Mouse (Mus musculus): ENCODE results near the gene Pde8b. TPM values are rescaled to one million over a fixed set of nuclear protein-coding genes. Genes with fewer than 3 reads are reported as not detected.
"Not testable (repeated sequence)": the region's sequence is repeated elsewhere in the genome, so short reads cannot be mapped to it uniquely, and the experiment has no call there.

Pde8b gene
- polyA plus RNA-seq, 1 experiment = 24.2 TPM

- WGBS = 65% methylated on average over 5 of the region's 5 CpGs
- Histone ChIP-seq H3K27ac (ENCODE audit: insufficient read depth, low read length) (no peak overlapping the region), H3K4me3 (replicated peaks; ENCODE audit: insufficient read depth, low read depth, low read length) (no peak overlapping the region), H3K4me1 (ENCODE audit: control insufficient read depth, insufficient read depth, low read length) (no peaks in the 10 kb centered on the region), H3K27me3 (ENCODE audit: control insufficient read depth, insufficient read depth, low read length) (no peaks in the 10 kb centered on the region)
- TF ChIP-seq CTCF (IDR thresholded peaks at IDR 0.05; ENCODE audit: borderline replicate concordance, insufficient read depth, low read depth, low read length) (no peak), POLR2A (IDR thresholded peaks at IDR 0.05; ENCODE audit: borderline replicate concordance, insufficient read depth, low read length) (no peak)
- DNase-seq = no peak
These were observed 37.8 kb downstream of the Pde8b start for GRCm38 (mm10) chr13:95212320-95212719.

GRCm38 (mm10) chr13:95207301-95207700 lies 42.8 kb downstream of the Pde8b start:
- not testable (repeated sequence) for H3K27me3 ChIP-seq (ENCODE audit: control insufficient read depth, insufficient read depth, low read length); H3K4me1 ChIP-seq (ENCODE audit: control insufficient read depth, insufficient read depth, low read length); DNase-seq; H3K4me3 ChIP-seq (replicated peaks; ENCODE audit: insufficient read depth, low read depth, low read length); H3K27ac ChIP-seq (ENCODE audit: insufficient read depth, low read length)
- 23% methylated on average over 7 of the region's 7 CpGs for WGBS

- TF ChIP-seq POLR2A (IDR thresholded peaks at IDR 0.05; ENCODE audit: borderline replicate concordance, insufficient read depth, low read length) = no peak
- no peak for TF ChIP-seq CTCF (IDR thresholded peaks at IDR 0.05; ENCODE audit: borderline replicate concordance, insufficient read depth, low read depth, low read length)
- Histone ChIP-seq H3K4me1 (ENCODE audit: control insufficient read depth, insufficient read depth, low read length) (no peaks in the 10 kb centered on the region), H3K27me3 (ENCODE audit: control insufficient read depth, insufficient read depth, low read length) (no peaks in the 10 kb centered on the region), H3K4me3 (replicated peaks; ENCODE audit: insufficient read depth, low read depth, low read length) (no peak overlapping the region), H3K27ac (ENCODE audit: insufficient read depth, low read length) (no peak overlapping the region)
- DNase-seq = no peak
- WGBS = 91% methylated on average over 3 of the region's 3 CpGs
These were observed 47.9 kb downstream of the Pde8b start for GRCm38 (mm10) chr13:95202151-95202758.

GRCm38 (mm10) chr13:95200817-95201216 lies 49.3 kb downstream of the Pde8b start:
- no peak overlapping the region for H3K27ac ChIP-seq (ENCODE audit: insufficient read depth, low read length)
- no peak for DNase-seq

GRCm38 (mm10) chr13:95200036-95200435 lies 50.1 kb downstream of the Pde8b start:
- DNase-seq = no peak
- Histone ChIP-seq H3K4me3 (replicated peaks; ENCODE audit: insufficient read depth, low read depth, low read length) (no peak overlapping the region), H3K4me1 (ENCODE audit: control insufficient read depth, insufficient read depth, low read length) (no peaks in the 10 kb centered on the region), H3K27ac (ENCODE audit: insufficient read depth, low read length) (no peak overlapping the region), H3K27me3 (ENCODE audit: control insufficient read depth, insufficient read depth, low read length) (no peaks in the 10 kb centered on the region)
- TF ChIP-seq CTCF (IDR thresholded peaks at IDR 0.05; ENCODE audit: borderline replicate concordance, insufficient read depth, low read depth, low read length) (no peak), POLR2A (IDR thresholded peaks at IDR 0.05; ENCODE audit: borderline replicate concordance, insufficient read depth, low read length) (no peak)

More at GRCm38 (mm10) chr13:95200817-95201216, 49.3 kb downstream of the Pde8b start:
- 67% methylated on average over 8 of the region's 8 CpGs for WGBS
- H3K4me3 ChIP-seq (replicated peaks; ENCODE audit: insufficient read depth, low read depth, low read length) = no peak overlapping the region
- no peaks in the 10 kb centered on the region for H3K27me3 ChIP-seq (ENCODE audit: control insufficient read depth, insufficient read depth, low read length)
- no peak for TF ChIP-seq CTCF (IDR thresholded peaks at IDR 0.05; ENCODE audit: borderline replicate concordance, insufficient read depth, low read depth, low read length)
- no peak for TF ChIP-seq POLR2A (IDR thresholded peaks at IDR 0.05; ENCODE audit: borderline replicate concordance, insufficient read depth, low read length)
- H3K4me1 ChIP-seq (ENCODE audit: control insufficient read depth, insufficient read depth, low read length) = no peaks in the 10 kb centered on the region

- WGBS = 49% methylated on average over 7 of the region's 7 CpGs
- TF ChIP-seq CTCF (IDR thresholded peaks at IDR 0.05; ENCODE audit: borderline replicate concordance, insufficient read depth, low read depth, low read length) = no peak
- no peak for TF ChIP-seq POLR2A (IDR thresholded peaks at IDR 0.05; ENCODE audit: borderline replicate concordance, insufficient read depth, low read length)
- Histone ChIP-seq H3K27ac (ENCODE audit: insufficient read depth, low read length) (no peak overlapping the region), H3K27me3 (ENCODE audit: control insufficient read depth, insufficient read depth, low read length) (no peaks in the 10 kb centered on the region), H3K4me1 (ENCODE audit: control insufficient read depth, insufficient read depth, low read length) (no peaks in the 10 kb centered on the region), H3K4me3 (replicated peaks; ENCODE audit: insufficient read depth, low read depth, low read length) (no peak overlapping the region)
- DNase-seq = no peak
These were observed 53.9 kb downstream of the Pde8b start for GRCm38 (mm10) chr13:95196106-95196705.

GRCm38 (mm10) chr13:95191951-95192350 lies 58.2 kb downstream of the Pde8b start:
- TF ChIP-seq POLR2A (IDR thresholded peaks at IDR 0.05; ENCODE audit: borderline replicate concordance, insufficient read depth, low read length) (no peak), CTCF (IDR thresholded peaks at IDR 0.05; ENCODE audit: borderline replicate concordance, insufficient read depth, low read depth, low read length) (no peak)
- no peak for DNase-seq
- Histone ChIP-seq H3K4me3 (replicated peaks; ENCODE audit: insufficient read depth, low read depth, low read length) (no peak overlapping the region), H3K27ac (ENCODE audit: insufficient read depth, low read length) (no peak overlapping the region), H3K27me3 (ENCODE audit: control insufficient read depth, insufficient read depth, low read length) (no peaks in the 10 kb centered on the region), H3K4me1 (ENCODE audit: control insufficient read depth, insufficient read depth, low read length) (no peaks in the 10 kb centered on the region)
- WGBS = 92% methylated on average over 5 of the region's 5 CpGs

GRCm38 (mm10) chr13:95189111-95189510 lies 61.0 kb downstream of the Pde8b start:
- Histone ChIP-seq H3K4me3 (replicated peaks; ENCODE audit: insufficient read depth, low read depth, low read length) (no peak overlapping the region), H3K27ac (ENCODE audit: insufficient read depth, low read length) (no peak overlapping the region), H3K4me1 (ENCODE audit: control insufficient read depth, insufficient read depth, low read length) (no peaks in the 10 kb centered on the region), H3K27me3 (ENCODE audit: control insufficient read depth, insufficient read depth, low read length) (no peaks in the 10 kb centered on the region)
- WGBS = 85% methylated on average over 2 of the region's 2 CpGs
- no peak for TF ChIP-seq POLR2A (IDR thresholded peaks at IDR 0.05; ENCODE audit: borderline replicate concordance, insufficient read depth, low read length)
- TF ChIP-seq CTCF (IDR thresholded peaks at IDR 0.05; ENCODE audit: borderline replicate concordance, insufficient read depth, low read depth, low read length) = no peak
- DNase-seq = no peak
